Mouse (Mus musculus) testis, postnatal 14 days (tissue): ENCODE results near the gene Hs3st3a1.

Source experiments
- DNase-seq: peaks from one replicate; pipeline ENCODE4 v3.0.0; 2021; ENCODE audit warnings: low spot score

The Hs3st3a1 gene

DNA sequence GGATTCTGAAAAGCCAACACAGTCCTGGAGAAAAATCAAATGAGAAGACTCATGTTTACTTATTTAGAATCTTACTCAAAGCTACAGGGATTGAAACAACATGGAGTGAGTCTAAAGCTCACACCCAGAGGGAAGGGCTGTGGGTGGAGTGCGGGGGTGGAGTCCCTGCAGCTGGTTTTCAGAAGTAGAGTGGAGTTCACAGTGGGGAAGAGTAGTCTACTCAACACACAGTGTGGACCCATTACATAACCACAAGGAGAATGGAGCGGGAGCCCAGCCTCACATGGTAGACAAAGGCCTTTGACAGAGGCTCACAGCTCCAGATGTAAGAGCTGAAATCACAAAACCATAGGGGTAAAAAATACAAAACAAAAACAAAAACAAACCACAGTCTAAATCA lies 123.2 kb downstream of the Hs3st3a1 start:
- no peak for DNase-seq

DNA sequence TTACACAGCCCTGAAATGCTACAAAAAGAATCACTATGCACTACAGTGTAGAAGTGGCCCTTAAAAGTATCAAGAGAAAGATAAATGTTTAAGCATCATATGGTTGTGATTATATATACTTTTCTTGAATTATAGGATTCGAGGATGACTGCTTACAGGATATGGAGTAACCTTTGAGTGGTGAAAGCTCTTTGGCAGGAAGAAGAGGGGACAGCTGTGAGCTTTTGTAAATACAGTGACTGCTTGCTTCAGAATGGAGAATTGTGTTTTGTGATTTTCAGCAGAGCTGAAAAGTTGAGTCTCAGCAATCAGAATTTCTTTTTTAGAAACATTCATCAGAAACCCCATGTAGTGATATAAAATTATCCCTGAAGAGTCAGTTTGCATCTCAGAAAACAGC lies 124.3 kb downstream of the Hs3st3a1 start:
- no peak for DNase-seq

DNA sequence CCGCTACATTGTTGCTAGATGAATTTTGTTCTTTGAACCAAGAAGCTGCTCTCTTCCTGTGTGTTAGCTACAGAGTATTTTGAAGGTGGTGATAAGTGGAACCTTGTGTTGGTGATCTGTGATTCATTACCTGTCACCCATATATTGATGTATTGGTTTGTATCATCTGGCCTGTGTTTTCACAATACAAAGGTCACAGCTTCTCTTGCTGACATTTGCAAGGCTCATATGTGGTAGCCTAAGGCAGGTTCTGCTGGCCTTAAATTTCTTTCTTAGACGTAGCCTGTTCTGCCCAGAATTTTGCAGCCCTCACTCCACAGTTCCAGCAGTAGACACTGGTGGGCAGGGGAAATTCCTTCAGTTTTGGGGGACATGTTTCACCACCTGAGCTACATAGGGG lies 125.3 kb downstream of the Hs3st3a1 start:
- DNase-seq, result no peak

DNA sequence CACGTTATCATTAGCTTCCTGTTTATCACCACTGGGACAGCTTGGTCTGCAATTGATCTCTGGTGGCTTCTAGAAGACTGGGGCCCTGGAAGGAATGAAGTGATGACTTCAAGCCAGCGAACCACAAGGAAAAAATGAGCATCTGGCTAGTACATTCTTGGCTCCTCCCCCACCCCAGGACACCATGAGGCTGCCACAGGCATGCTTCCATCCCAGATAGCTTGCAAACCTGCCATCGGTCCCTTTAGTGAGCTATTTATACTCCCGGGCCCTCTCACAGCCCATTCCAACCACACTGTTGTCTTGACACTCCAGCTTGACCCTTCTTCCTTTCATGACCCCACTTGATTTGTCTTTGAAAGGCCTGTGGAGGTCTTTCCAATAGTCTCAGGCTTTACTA lies 127.6 kb downstream of the Hs3st3a1 start:
- no peak for DNase-seq
